Mouse (Mus musculus): ENCODE data around the gene Gm35315.
"Not testable (repeated sequence)": the region's sequence is repeated elsewhere in the genome, so short reads cannot be mapped to it uniquely, and the experiment has no call there.

Gm35315 gene

GRCm38 (mm10) chr5:110094030-110094846 is at the start of gene Gm35315:
TSS of gene Gm35315 (minus strand) at chr5:110094420.
- no peak for DNase-seq (ENCODE audit: extremely low read depth, low read depth, low spot score)

- no peak for DNase-seq (ENCODE audit: extremely low read depth, low read depth, low spot score)
These were observed 48.8 kb upstream of the Gm35315 start for GRCm38 (mm10) chr5:110143007-110143406.

GRCm38 (mm10) chr5:110142309-110142708 is 48.1 kb upstream of the Gm35315 start:
- DNase-seq (ENCODE audit: extremely low read depth, low read depth, low spot score): no peak

GRCm38 (mm10) chr5:110140424-110140823 is 46.2 kb upstream of the Gm35315 start:
- DNase-seq (ENCODE audit: extremely low read depth, low read depth, low spot score): no peak

- DNase-seq (ENCODE audit: extremely low read depth, low read depth, low spot score): no peak
These were observed 45.1 kb upstream of the Gm35315 start for GRCm38 (mm10) chr5:110139325-110139724.

GRCm38 (mm10) chr5:110137816-110138215 is 43.6 kb upstream of the Gm35315 start:
- no peak for DNase-seq (ENCODE audit: extremely low read depth, low read depth, low spot score)

GRCm38 (mm10) chr5:110136087-110136464 is 41.9 kb upstream of the Gm35315 start:
- DNase-seq (ENCODE audit: extremely low read depth, low read depth, low spot score): no peak

GRCm38 (mm10) chr5:110135293-110136086 is 41.3 kb upstream of the Gm35315 start, which contains the start of gene Chfr:
TSS of gene Chfr (plus strand) at chr5:110135842.
- DNase-seq (ENCODE audit: extremely low read depth, low read depth, low spot score): no peak

- not testable (repeated sequence) for DNase-seq (ENCODE audit: extremely low read depth, low read depth, low spot score)
These were observed 28.2 kb upstream of the Gm35315 start for GRCm38 (mm10) chr5:110122380-110122779.

GRCm38 (mm10) chr5:110109991-110110441 is 15.8 kb upstream of the Gm35315 start, which contains the start of gene Zfp605:
TSS of gene Zfp605 (plus strand) at chr5:110110092.
- DNase-seq (ENCODE audit: extremely low read depth, low read depth, low spot score): no peak

- no peak for DNase-seq (ENCODE audit: extremely low read depth, low read depth, low spot score)
These were observed 14.0 kb upstream of the Gm35315 start for GRCm38 (mm10) chr5:110108305-110108628.

GRCm38 (mm10) chr5:110107581-110108304 is 13.5 kb upstream of the Gm35315 start, which contains the start of gene Gtpbp6:
TSS of gene Gtpbp6 (minus strand) at chr5:110108197.
- peak; percentile 63 for DNase-seq (ENCODE audit: extremely low read depth, low read depth, low spot score)

GRCm38 (mm10) chr5:110106901-110107564 is 12.8 kb upstream of the Gm35315 start:
- no peak for DNase-seq (ENCODE audit: extremely low read depth, low read depth, low spot score)

- no peak for DNase-seq (ENCODE audit: extremely low read depth, low read depth, low spot score)
These were observed 12.1 kb upstream of the Gm35315 start for GRCm38 (mm10) chr5:110106140-110106871.

- no peak for DNase-seq (ENCODE audit: extremely low read depth, low read depth, low spot score)
These were observed 10.6 kb upstream of the Gm35315 start for GRCm38 (mm10) chr5:110104616-110105380.

- no peak for DNase-seq (ENCODE audit: extremely low read depth, low read depth, low spot score)
These were observed 9.8 kb upstream of the Gm35315 start for GRCm38 (mm10) chr5:110103901-110104615.

- DNase-seq (ENCODE audit: extremely low read depth, low read depth, low spot score): no peak
These were observed 8.8 kb upstream of the Gm35315 start for GRCm38 (mm10) chr5:110102853-110103625.

- DNase-seq (ENCODE audit: extremely low read depth, low read depth, low spot score): no peak
These were observed 8.2 kb upstream of the Gm35315 start for GRCm38 (mm10) chr5:110102429-110102828.

Data from fat pad, adult 2 months (tissue).